Comparison of ENCODE assay signal across 9 mouse cellular contexts in the genomic region with DNA sequence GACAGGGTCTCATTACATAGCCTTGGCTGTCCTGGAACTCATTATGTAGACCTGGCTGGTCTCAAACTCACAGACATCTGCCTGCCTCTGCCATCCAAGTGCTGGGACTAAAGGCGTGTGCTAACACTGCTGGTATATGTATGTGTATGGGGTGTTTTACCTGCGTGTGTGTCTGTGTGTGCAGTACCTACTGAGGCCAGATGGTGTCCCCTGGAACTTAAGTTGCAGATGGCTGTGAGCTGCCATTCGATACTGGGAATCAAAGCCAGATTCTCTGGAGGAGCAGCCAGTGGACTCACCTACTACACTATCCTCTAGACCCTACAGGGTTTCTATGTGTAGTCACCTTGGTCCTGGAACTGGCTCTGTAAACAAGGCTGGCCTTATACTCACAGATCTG. TPM values are rescaled to one million over a fixed set of nuclear protein-coding genes. Genes with fewer than 3 reads are reported as not detected.
A peak's percentile ranks its signal among the peaks of the same experiment; 100 is the strongest.
DNase-seq lines count a peak whose midpoint lies in the region; ATAC-seq and TF ChIP-seq lines count a peak whose summit lies in the region.
"Had no signal": no experiment of that assay in that cellular context is flagged by ENCODE, and none has a peak within 500 bp of the region (broad histone marks: within the 10 kb centered on the region; RNA-seq: fewer than 3 reads in every experiment).

No protein-coding gene starts in this region.

- DNase-seq in hindbrain, embryonic 11.5 days (ENCODE audit: low spot score) = peak; percentile 42
- DNase-seq in hindbrain, embryonic 14.5 days (ENCODE audit: low spot score) = no peak
- peak; percentile 70 for DNase-seq in A20 (ENCODE audit: low read depth, low spot score)
- DNase-seq in MEL (ENCODE audit: low read depth, low spot score) = peak; percentile 72
- DNase-seq in kidney, adult 9 months = peak; percentile 73
- no peak for DNase-seq in frontal cortex, postnatal 25 days (ENCODE audit: low spot score in 2 of 2)
- DNase-seq in ovary, postnatal 36 days (ENCODE audit: low spot score) = no peak
- no peak for DNase-seq in adrenal gland, postnatal 25 days

- peak; percentile 31 for TF ChIP-seq RAD21 in MEL (IDR thresholded peaks at IDR 0.05; ENCODE audit: low read depth, low read length)

- peaks cover 5% of the 10 kb centered on the region; the same call in 1 of the 2 replicates for H3K36me3 ChIP-seq in hindbrain, embryonic 11.5 days (ENCODE audit: control insufficient read depth, insufficient read depth, low read length)
- H3K36me3 ChIP-seq in hindbrain, embryonic 14.5 days (replicated peaks; ENCODE audit: control insufficient read depth, insufficient read depth) = peaks cover 49% of the 10 kb centered on the region
- peaks cover 11 to 18% of the 10 kb centered on the region in 2 experiments for H3K36me3 ChIP-seq in MEL (ENCODE audit: control insufficient read depth in 1 of 2, insufficient read depth in 2 of 2, low read length in 2 of 2)

- no peaks in the 10 kb centered on the region; the same call in 1 of the 2 replicates for H3K9me3 ChIP-seq in hindbrain, embryonic 11.5 days (ENCODE audit: control insufficient read depth, low read length)
- H3K9me3 ChIP-seq in hindbrain, embryonic 14.5 days (ENCODE audit: control insufficient read depth, low read length) = no peaks in the 10 kb centered on the region
- H3K9me3 ChIP-seq in MEL (replicated peaks; ENCODE audit: insufficient read depth, low read length) = no peaks in the 10 kb centered on the region
- H3K9me3 ChIP-seq: neural tube, embryonic 12.5 days had no signal

- peaks cover 15% of the 10 kb centered on the region for H3K79me2 ChIP-seq in MEL (ENCODE audit: control insufficient read depth, insufficient read depth, low read length, poor library complexity)

- 81% methylated on average over 3 of the region's 3 CpGs for whole genome bisulfite sequencing in hindbrain, embryonic 11.5 days
- WGBS in hindbrain, embryonic 14.5 days = 79% methylated on average over 3 of the region's 3 CpGs

- TF ChIP-seq EP300 in MEL (IDR thresholded peaks at IDR 0.05; ENCODE audit: low read depth in 1 of 2, low read length in 2 of 2) = no peak

- no peak overlapping the region for H3K27ac ChIP-seq in hindbrain, embryonic 11.5 days (ENCODE audit: low read depth, low read length)
- no peak overlapping the region for H3K27ac ChIP-seq in hindbrain, embryonic 14.5 days
- no peak overlapping the region for H3K27ac ChIP-seq in MEL (ENCODE audit: control insufficient read depth, low read depth, low read length)
- H3K27ac ChIP-seq: neural tube, embryonic 12.5 days had no signal

- H3K9ac ChIP-seq in hindbrain, embryonic 11.5 days (ENCODE audit: low read depth, low read length) = no peak overlapping the region
- H3K9ac ChIP-seq in hindbrain, embryonic 14.5 days = no peak overlapping the region
- no peak overlapping the region for H3K9ac ChIP-seq in MEL (ENCODE audit: control insufficient read depth, low read depth, low read length, poor library complexity, severe bottlenecking)
- H3K9ac ChIP-seq: neural tube, embryonic 12.5 days had no signal

- 0 out of 2 replicates have a peak, but pooled peaks cover 4% of the 10 kb centered on the region for H3K4me1 ChIP-seq in hindbrain, embryonic 11.5 days (replicated peaks; ENCODE audit: control insufficient read depth, insufficient read depth, low read length)
- H3K4me1 ChIP-seq in hindbrain, embryonic 14.5 days (replicated peaks; ENCODE audit: control insufficient read depth, insufficient read depth, low read length) = peaks cover 15% of the 10 kb centered on the region
- peaks cover 6 to 19% of the 10 kb centered on the region in 2 experiments for H3K4me1 ChIP-seq in MEL (ENCODE audit: control insufficient read depth in 1 of 2, insufficient read depth in 2 of 2, low read length in 2 of 2)

- no peak for TF ChIP-seq POLR2A in MEL (IDR thresholded peaks at IDR 0.05; ENCODE audit: control insufficient read depth in 1 of 2, insufficient read depth in 1 of 2, low read depth in 1 of 2, low read length in 2 of 2, poor library complexity in 1 of 2)

- no peak overlapping the region for H3K4me3 ChIP-seq in hindbrain, embryonic 11.5 days (ENCODE audit: low read depth, low read length)
- no peak overlapping the region for H3K4me3 ChIP-seq in hindbrain, embryonic 14.5 days (replicated peaks; ENCODE audit: low read length)
- H3K4me3 ChIP-seq in MEL (ENCODE audit: control insufficient read depth in 1 of 2, insufficient read depth in 1 of 2, low read depth in 2 of 2, low read length in 2 of 2) = no peak overlapping the region
- H3K4me3 ChIP-seq: neural tube, embryonic 12.5 days had no signal

- ATAC-seq in hindbrain, embryonic 11.5 days (ENCODE audit: low FRiP score) = no peak
- no peak for ATAC-seq in hindbrain, embryonic 14.5 days (ENCODE audit: low FRiP score)

- H3K27me3 ChIP-seq in hindbrain, embryonic 11.5 days (ENCODE audit: control insufficient read depth, insufficient read depth, low read length) = no peaks in the 10 kb centered on the region
- H3K27me3 ChIP-seq in hindbrain, embryonic 14.5 days (ENCODE audit: control insufficient read depth, insufficient read depth, low read length) = no peaks in the 10 kb centered on the region
- no peaks in the 10 kb centered on the region for H3K27me3 ChIP-seq in MEL (ENCODE audit: control insufficient read depth in 1 of 2, insufficient read depth in 2 of 2, low read length in 2 of 2)
- H3K27me3 ChIP-seq: neural tube, embryonic 12.5 days had no signal

- no peak overlapping the region for H3K4me2 ChIP-seq in hindbrain, embryonic 11.5 days (replicated peaks; ENCODE audit: low read depth, low read length)
- no peak overlapping the region for H3K4me2 ChIP-seq in hindbrain, embryonic 14.5 days (replicated peaks)
- H3K4me2 ChIP-seq: neural tube, embryonic 12.5 days had no signal

- TF ChIP-seq CTCF in MEL (IDR thresholded peaks at IDR 0.05 in 2 of 3, conservative IDR thresholded peaks at IDR 0.05 in 1 of 3; ENCODE audit: control insufficient read depth in 1 of 3, insufficient read depth in 1 of 3, low read depth in 2 of 3, low read length in 3 of 3, poor library complexity in 1 of 3, severe bottlenecking in 1 of 3) = peak; percentile 51 to 59 (median 54)

TF ChIP-seq in MEL, 35 proteins besides CTCF, POLR2A, EP300 and RAD21:
- TF ChIP-seq MXI1 (IDR thresholded peaks at IDR 0.05; ENCODE audit: low read depth, low read length) (no peak), USF1 (IDR thresholded peaks at IDR 0.05; ENCODE audit: low read depth, low read length) (no peak), ZMIZ1 (IDR thresholded peaks at IDR 0.05; ENCODE audit: low read depth, low read length) (no peak), SMC3 (IDR thresholded peaks at IDR 0.05; ENCODE audit: low read depth, low read length) (peak; percentile 42)
TF ChIP-seq in MEL: peak in this region for 1.

RNA-seq across cellular contexts. Expression of a gene that starts 3.8 kb away (rescaled TPM):
- polyA plus RNA-seq in hindbrain, embryonic 11.5 days (2014; fragmentation: Nextera tagmentation; extraction: Ambion mirVana) = 82.7 and 85.0 TPM in 2 replicates
- 123 and 135 TPM in 2 replicates for polyA plus RNA-seq in hindbrain, embryonic 14.5 days (2014; fragmentation: Nextera tagmentation; extraction: Ambion mirVana)
- 54.0 and 54.4 TPM in 2 replicates for total RNA-seq in MEL (2012; rRNA removed)
- polyA plus RNA-seq in MEL (2012; ENCODE audit: insufficient read depth in 1 of 2, insufficient read length in 2 of 2, low read depth in 1 of 2, low replicate concordance in 2 of 2, missing spikeins in 1 of 2) = 100 to 1,000 TPM in 1 of 2 experiments, 10 to 100 TPM in 1; 73.1 to 107 TPM
- total RNA-seq in adrenal gland, postnatal 25 days (2021) = 83.7 and 115 TPM in 2 replicates

RNA-seq across cellular contexts. Expression of a gene that starts 17.5 kb away (rescaled TPM):
- polyA plus RNA-seq in hindbrain, embryonic 11.5 days (2014; fragmentation: Nextera tagmentation; extraction: Ambion mirVana) = 0.09 and 0.14 TPM in 2 replicates
- polyA plus RNA-seq in hindbrain, embryonic 14.5 days (2014; fragmentation: Nextera tagmentation; extraction: Ambion mirVana) = 0.14 and 0.33 TPM in 2 replicates
- 0.10 TPM in 1 of 2 replicates, not detected in the other for total RNA-seq in MEL (2012; rRNA removed)
- polyA plus RNA-seq in MEL (2012; ENCODE audit: insufficient read depth in 1 of 2, insufficient read length in 2 of 2, low read depth in 1 of 2, low replicate concordance in 2 of 2, missing spikeins in 1 of 2) = under 1 TPM in 1 of 2 experiments, not detected in 1; 0.08 TPM
- not detected in 2 replicates for total RNA-seq in adrenal gland, postnatal 25 days (2021)
- polyA plus RNA-seq: neural tube, embryonic 12.5 days had no signal

RNA-seq across cellular contexts. Expression of a gene that starts 29.6 kb away (rescaled TPM):
- 13.9 and 18.7 TPM in 2 replicates for polyA plus RNA-seq in hindbrain, embryonic 11.5 days (2014; fragmentation: Nextera tagmentation; extraction: Ambion mirVana)
- 15.9 and 16.0 TPM in 2 replicates for polyA plus RNA-seq in hindbrain, embryonic 14.5 days (2014; fragmentation: Nextera tagmentation; extraction: Ambion mirVana)
- total RNA-seq in MEL (2012; rRNA removed) = 6.8 and 9.4 TPM in 2 replicates
- polyA plus RNA-seq in MEL (2012; ENCODE audit: insufficient read depth in 1 of 2, insufficient read length in 2 of 2, low read depth in 1 of 2, low replicate concordance in 2 of 2, missing spikeins in 1 of 2) = 10 to 100 TPM in 1 of 2 experiments, not detected in 1; 18.1 TPM
- total RNA-seq in adrenal gland, postnatal 25 days (2021) = 37.4 and 37.8 TPM in 2 replicates

RNA-seq across cellular contexts. Expression of a gene that starts 33.0 kb away (rescaled TPM):
- 72.7 and 76.2 TPM in 2 replicates for polyA plus RNA-seq in hindbrain, embryonic 11.5 days (2014; fragmentation: Nextera tagmentation; extraction: Ambion mirVana)
- 87.5 and 90.6 TPM in 2 replicates for polyA plus RNA-seq in hindbrain, embryonic 14.5 days (2014; fragmentation: Nextera tagmentation; extraction: Ambion mirVana)
- 50.5 and 53.9 TPM in 2 replicates for total RNA-seq in MEL (2012; rRNA removed)
- polyA plus RNA-seq in MEL (2012; ENCODE audit: insufficient read depth in 1 of 2, insufficient read length in 2 of 2, low read depth in 1 of 2, low replicate concordance in 2 of 2, missing spikeins in 1 of 2) = 100 to 1,000 TPM in 1 of 2 experiments, not detected in 1; 118 TPM
- 93.7 and 103 TPM in 2 replicates for total RNA-seq in adrenal gland, postnatal 25 days (2021)

RNA-seq across cellular contexts. Expression of a gene that starts 49.2 kb away (rescaled TPM):
- 23.4 and 23.5 TPM in 2 replicates for polyA plus RNA-seq in hindbrain, embryonic 11.5 days (2014; fragmentation: Nextera tagmentation; extraction: Ambion mirVana)
- polyA plus RNA-seq in hindbrain, embryonic 14.5 days (2014; fragmentation: Nextera tagmentation; extraction: Ambion mirVana) = 53.3 and 53.8 TPM in 2 replicates
- total RNA-seq in MEL (2012; rRNA removed) = 0.20 and 0.35 TPM in 2 replicates
- polyA plus RNA-seq in MEL (2012; ENCODE audit: insufficient read depth in 1 of 2, insufficient read length in 2 of 2, low read depth in 1 of 2, low replicate concordance in 2 of 2, missing spikeins in 1 of 2) = under 1 TPM in 1 of 2 experiments, not detected in 1; 0.81 TPM
- 13.3 and 16.5 TPM in 2 replicates for total RNA-seq in adrenal gland, postnatal 25 days (2021)

Comparison
In these comparisons a context has a peak if more than half of its experiments do, and no peak if none do; other contexts are left out.
1. DNase-seq: peak in hindbrain, embryonic 11.5 days (single experiment), A20 (single experiment), MEL (single experiment) and kidney, adult 9 months (single experiment); none in hindbrain, embryonic 14.5 days (single experiment), frontal cortex, postnatal 25 days (0 of 2), ovary, postnatal 36 days (single experiment) and adrenal gland, postnatal 25 days (single experiment).